Mouse (Mus musculus): Measurements from ENCODE around the gene Hnrnpr. TPM values are rescaled to one million over a fixed set of nuclear protein-coding genes. Genes with fewer than 3 reads are reported as not detected.

Hnrnpr gene
- 100 to 1,000 TPM; 118 to 126 TPM for total RNA-seq (2023)

DNA sequence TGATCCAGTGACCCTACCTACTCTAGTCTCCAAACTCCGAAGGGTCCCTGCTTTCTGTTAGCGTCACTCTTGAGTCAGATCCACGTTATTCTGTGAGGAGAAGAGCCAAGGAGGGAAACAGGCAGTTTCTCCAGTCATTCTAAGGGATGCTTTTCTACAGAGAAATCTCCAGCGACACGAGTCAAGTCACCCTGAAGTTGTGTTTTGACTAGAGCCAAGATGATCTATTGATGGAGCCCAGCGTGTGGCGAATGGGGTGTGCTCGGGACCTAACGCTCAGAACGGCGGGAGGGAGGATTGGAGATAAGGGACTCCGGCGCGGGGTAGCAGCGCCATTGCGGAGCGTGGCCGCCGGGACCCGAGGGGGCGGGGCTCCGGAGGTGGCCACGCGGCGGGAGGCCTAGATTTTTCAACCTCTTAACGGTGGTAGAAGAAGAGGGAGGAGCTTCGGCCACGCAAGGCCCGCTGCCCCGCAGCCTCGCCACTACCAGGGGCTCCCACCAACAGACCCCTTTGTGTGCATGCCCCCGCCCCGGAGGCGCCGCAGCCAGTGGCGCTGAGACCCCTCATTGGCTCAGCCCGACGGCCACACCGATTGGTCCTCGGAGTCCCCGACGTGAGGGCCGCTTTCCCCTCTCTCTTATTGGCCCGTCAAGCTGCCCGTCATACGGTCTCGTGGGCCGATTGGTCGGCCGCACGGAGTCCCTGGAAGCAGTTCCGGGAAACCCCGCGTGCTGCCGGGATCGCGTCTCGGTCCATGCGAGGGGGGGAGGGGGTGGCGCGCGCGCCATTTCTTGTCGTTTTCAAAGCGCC, at the start of gene Hnrnpr:
Gene Hnrnpr (plus strand): TSS at position 714 of the 813 bp plus-strand sequence.

DNA sequence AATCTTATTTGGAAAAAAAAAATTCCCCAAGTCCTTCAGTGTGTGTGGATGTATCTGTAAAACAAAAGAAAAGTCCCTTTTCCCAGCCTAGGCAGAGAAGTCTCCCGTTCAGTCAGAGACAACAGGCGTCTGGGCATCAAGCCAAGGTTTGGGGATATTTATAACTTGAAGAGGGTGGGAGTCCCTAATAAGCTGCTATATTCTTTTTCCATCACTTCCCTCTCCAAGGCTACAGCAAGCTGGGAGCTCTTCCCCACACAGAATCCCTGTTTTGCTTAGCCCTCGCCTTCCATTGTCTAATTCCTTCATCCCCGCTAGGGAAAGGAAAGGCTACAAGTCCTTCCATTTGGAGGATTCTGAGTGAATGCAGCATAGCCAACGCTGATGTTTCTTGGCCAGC, 26.3 kb upstream of the Hnrnpr start, which contains the start of gene Zfp46:
Gene Zfp46 (plus strand): TSS at position 229 of the 400 bp plus-strand sequence.

Other genes starting within 250 kb of the Hnrnpr start
- gene Id3, start 167.4 kb upstream of the Hnrnpr start, total RNA-seq (2023) = 10 to 100 TPM; 25.7 to 30.0 TPM
- gene E2f2, start 138.5 kb upstream of the Hnrnpr start, total RNA-seq (2023) = 10 to 100 TPM; 14.7 to 15.6 TPM
- gene Asap3, start 104.6 kb upstream of the Hnrnpr start, total RNA-seq (2023) = under 1 TPM in 1 of 2 experiments, not detected in 1; 0.20 TPM
- gene Tcea3, start 63.2 kb upstream of the Hnrnpr start, total RNA-seq (2023) = 1 to 10 TPM; 1.1 to 1.3 TPM
- gene Zfp46, start 26.3 kb upstream of the Hnrnpr start, total RNA-seq (2023) = 1 to 10 TPM; 8.7 to 9.4 TPM
- not detected for gene Htr1d, start 112.6 kb downstream of the Hnrnpr start, total RNA-seq (2023)
- not detected for gene 6030445D17Rik, start 151.3 kb downstream of the Hnrnpr start, total RNA-seq (2023)
- 1 to 10 TPM; 1.4 to 2.0 TPM for gene Luzp1, start 158.8 kb downstream of the Hnrnpr start, total RNA-seq (2023)